Mouse (Mus musculus) kidney, adult 9 months (tissue): Measurements from ENCODE around the gene B3galt6.
A peak's percentile ranks its signal among the peaks of the same experiment; 100 is the strongest.

ENCODE experiments used
- DNase-seq: peaks from one replicate; pipeline ENCODE4 v3.0.0; 2022

Gene B3galt6

DNA sequence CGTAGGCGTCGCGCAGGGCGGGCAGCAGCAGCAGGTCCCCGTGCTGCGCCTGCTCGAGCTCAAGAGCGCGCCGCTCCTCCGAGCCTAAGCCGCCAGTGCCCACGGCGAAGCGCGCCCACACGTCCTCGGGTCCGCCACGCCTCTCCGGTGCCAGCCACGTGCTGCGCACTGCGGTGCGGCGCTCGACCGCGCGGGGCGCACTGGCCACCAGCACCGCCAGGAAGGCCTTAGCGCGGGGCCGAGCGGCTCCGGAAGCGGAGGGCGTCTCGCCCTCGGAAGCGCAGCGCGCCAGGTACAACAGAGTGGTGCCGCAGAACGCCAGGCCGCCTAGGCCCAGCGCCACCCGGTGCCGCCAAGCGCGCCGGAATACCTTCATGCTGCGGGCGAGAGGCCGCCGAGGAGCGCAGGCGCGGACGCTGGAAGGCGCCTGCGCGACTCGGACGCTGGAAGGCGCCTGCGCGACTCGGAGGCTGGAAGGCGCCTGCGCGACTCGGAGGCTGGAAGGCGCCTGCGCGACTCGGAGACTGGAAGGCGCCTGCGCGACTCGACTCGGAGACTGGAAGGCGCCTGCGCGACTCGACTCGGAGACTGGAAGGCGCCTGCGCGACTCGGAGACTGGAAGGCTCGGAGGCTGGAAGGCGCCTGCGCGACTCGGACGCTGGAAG lies at the start of gene B3galt6, which contains the start of gene Sdf4:
B3galt6 (minus strand) TSS at position 409 of the 665 bp plus-strand sequence.
Sdf4 (plus strand) TSS at position 632 of the 665 bp plus-strand sequence.
- peak; percentile 87 for DNase-seq

GRCm38 (mm10) chr4:156034901-156035300 lies 42.5 kb upstream of the B3galt6 start:
- no peak for DNase-seq

DNA sequence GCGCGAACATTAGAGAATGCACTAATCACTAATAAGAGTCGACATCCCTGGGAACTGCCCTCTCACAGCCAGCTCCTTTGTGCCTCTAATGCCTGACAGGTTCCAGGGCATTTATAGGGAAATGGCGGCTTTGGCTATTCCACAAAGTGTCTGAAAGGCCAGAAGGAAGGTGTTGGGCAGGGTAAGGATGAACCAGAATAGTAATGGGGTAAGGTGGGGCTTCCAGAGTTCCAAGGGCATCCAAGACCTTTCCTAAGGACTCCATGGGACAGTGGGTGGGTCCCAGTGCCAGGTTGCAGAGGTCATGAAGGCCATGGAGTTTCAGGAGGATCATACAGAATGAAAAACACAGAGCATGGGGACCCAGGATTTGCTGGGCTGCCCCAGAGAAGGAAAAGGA lies 41.9 kb upstream of the B3galt6 start:
- no peak for DNase-seq

GRCm38 (mm10) chr4:156033476-156034119 lies 41.1 kb upstream of the B3galt6 start:
- peak; percentile 64 for DNase-seq

DNA sequence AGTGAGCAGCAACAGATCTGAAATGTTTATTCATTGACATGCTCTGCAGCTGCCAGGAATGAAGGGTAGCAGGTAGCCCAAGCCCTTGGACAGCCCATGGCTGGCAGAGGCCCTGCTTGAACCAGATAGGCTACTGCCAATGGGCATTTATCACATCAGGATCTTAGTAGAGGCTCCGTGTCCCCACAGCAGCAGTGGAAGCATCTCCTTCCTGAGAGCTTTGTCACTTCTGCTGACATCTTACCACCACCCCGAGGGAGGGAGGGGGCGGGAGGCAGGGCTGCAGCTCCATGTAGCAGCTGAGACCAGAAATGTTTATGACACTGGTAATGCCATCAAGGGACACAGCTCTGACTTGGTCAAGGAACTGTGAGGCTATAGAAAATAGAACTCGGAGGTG lies 40.4 kb upstream of the B3galt6 start:
- peak; percentile 35 for DNase-seq

- peak; percentile 80 for DNase-seq
Observed at GRCm38 (mm10) chr4:156031593-156032391, 39.3 kb upstream of the B3galt6 start.

DNA sequence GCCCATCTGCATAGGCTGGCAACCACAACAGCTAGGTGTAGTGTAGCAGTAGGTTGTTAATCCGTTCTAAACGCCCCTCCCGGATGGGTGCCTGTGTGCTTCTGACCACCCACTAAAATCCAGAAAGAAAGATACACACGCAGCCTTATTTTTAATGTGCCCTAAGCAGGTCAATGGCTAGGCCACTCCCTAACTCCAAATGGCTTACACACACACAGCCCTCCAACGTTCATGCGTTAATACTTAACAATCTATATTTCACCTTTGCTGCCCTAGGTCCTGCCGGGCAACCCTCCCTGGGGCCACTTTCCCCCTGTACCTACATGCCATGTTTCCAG lies 38.8 kb upstream of the B3galt6 start:
- no peak for DNase-seq

DNA sequence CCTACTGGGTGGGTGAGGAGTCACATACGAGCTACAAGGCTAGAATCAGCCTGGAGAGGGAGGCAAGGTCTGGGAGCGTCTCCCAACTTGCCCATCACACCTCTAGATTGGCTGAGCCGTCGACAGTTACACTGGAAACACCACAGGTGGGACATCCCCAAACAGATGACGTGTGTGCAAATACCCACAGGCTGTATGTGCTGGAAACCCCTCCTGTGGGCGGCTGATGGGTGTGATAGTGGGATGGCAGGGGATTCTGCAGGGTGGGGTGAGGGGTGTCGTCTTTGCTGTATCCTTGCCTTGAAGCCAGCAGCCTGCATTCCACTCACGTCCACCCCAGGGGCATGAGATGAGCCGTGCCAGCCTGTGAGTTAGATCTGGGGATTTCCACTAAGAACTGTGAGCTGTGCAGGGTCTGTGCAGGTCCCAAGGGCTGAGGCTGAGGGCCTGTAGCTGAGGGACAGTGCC lies 38.2 kb upstream of the B3galt6 start:
- DNase-seq = no peak

- no peak for DNase-seq
Observed at GRCm38 (mm10) chr4:156028580-156028979, 36.1 kb upstream of the B3galt6 start.

GRCm38 (mm10) chr4:156026013-156026412 lies 33.6 kb upstream of the B3galt6 start, which contains the start of gene Tnfrsf18:
TSS of gene Tnfrsf18 (plus strand) at chr4:156026164.
- peak; percentile 35 for DNase-seq

DNA sequence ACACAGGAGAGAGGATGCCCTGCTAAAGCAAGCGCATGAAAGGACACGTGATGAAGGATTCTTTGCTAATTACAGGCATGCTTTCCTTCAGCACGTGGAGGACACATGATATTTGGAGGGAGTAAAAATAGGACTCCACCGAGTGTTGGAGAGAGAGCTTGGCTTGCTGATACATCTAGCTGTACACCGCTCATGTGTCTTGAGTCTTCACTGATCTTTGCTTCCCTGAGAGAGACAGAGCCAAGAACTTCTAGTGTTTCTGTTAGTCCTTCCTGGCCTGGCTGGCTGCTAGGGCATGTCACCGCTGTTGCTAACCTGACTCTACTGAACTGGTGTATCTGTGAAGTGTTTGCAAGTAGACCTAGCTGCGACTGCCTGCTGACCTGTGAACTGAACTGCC lies 31.7 kb upstream of the B3galt6 start:
- no peak for DNase-seq

DNA sequence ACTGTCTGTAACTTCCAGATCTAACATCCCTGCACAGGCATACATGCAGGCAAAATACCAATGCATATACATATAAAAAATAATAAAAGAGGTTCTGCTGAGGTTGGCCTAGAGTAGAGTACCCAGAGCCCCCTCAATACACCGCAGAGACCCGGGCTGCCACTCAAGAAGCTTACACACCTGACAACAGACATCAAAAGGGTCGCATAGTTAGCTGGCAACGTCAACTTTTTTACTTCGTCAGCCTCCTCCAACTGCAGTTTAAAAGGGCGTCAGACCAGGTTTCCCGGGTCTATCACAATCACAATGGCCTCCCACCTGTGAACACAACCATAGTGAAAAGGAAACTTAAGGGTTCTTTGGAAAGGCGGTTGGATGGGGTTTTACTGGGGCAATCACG lies 31.1 kb upstream of the B3galt6 start:
- DNase-seq = no peak

DNA sequence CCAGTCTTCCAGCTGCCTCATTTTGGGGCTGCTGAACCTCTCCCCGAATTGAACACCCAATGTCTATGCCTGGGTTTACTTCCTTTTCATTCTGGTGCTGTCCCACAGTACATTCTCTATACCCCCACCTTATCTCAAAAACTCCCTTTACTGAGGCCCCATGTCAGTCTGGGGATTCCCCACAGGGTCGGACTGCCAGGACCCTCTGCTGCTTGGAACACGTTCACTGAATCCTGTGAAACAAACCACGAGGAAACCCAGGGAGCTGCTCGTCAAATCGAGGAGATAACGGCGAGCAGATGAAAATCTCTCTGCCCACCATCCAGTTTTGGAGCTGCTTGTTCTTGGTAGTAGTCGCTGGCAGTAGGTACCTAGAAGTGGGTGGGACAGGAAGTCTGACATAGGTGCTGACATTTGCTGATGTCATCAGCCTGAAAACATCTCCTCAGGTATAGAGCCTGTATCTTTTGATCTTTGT lies 29.5 kb upstream of the B3galt6 start:
- DNase-seq = no peak

DNA sequence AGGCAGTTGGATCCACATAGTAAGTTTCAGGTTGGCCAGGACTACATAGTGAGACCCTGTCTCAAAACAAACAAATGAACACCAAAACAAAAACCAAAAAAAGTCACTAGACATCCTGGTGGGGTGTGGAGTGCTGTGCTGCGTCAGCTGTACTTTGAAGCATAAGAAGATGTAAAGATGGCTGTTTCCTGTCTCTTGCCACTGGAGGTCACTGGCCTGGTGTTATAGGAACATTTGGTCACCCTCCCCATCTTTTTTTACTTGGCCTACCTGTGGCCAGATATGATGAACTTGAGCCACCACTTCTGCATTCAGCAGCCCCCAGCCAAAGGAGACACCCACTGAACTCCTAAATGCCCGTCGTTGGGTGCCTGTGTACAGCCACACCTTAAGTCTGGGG lies 28.9 kb upstream of the B3galt6 start:
- no peak for DNase-seq

- DNase-seq = no peak
Observed at GRCm38 (mm10) chr4:156019771-156020170, 27.3 kb upstream of the B3galt6 start.

DNA sequence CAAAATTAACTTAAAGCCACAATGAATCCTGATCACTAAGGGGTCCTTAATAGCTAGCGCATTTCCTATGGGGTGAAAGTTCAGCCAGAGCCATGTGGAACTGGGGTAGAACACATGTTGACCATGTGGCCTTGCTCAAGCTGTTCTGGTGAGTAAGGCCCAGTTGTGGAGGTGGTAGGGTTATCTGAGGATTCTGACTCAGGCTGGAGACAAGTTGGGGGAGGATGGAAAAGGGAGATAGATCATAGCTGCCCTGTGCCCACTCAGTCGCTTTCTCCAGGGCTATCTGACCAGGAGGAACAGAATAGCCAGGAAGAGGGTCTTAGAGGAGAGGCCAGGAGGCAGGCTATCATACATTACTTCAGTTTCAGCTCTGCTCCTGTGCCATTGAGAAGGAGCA lies 22.0 kb upstream of the B3galt6 start:
- DNase-seq = no peak

DNA sequence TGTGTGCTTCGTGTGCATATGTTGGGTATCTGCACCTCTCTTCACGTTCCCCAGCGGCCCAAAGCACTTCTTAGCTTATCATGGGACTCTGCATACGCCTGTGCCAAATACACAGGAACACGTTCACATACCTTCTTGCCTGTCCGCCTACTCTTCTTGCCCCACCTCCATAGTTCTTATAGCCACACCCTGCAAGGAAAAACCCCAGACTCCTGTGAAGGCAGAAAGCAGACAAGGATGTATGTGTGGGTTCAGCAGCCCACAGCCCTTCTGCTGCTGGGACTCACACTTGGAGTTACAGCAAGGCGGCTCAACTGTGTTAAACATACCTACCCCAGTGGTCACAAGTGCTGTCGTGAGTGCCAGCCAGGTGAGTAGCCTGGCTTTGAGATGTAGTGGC lies 21.2 kb upstream of the B3galt6 start, which contains the start of gene Tnfrsf4:
Tnfrsf4 (plus strand) TSS at position 207 of the 400 bp plus-strand sequence.
- DNase-seq = no peak

GRCm38 (mm10) chr4:156008369-156008768 lies 15.9 kb upstream of the B3galt6 start:
- DNase-seq = no peak

- no peak for DNase-seq
Observed at GRCm38 (mm10) chr4:156004109-156004508, 11.7 kb upstream of the B3galt6 start.

DNA sequence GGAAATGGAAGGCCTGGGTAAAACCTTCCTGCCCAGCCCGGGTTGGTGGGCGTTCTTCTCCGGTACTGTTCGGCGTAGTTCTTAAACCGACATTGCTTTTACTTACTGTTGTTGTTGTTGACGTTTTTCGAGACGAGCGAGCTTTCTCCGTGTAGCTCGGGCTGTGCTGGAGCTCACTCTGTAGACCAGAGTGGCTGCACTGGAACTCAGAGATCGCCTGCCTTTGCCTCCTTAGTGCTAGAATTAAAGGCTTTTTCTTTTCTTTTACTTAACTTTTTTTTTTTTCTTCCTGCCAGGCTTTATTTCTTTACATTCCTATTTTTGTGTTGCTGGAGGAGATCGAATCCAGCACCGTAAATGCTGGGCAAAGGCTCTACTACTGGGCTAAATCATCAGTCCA lies 1.2 kb upstream of the B3galt6 start:
- no peak for DNase-seq

GRCm38 (mm10) chr4:155992906-155993547 lies 578 bp upstream of the B3galt6 start:
- peak; percentile 98 for DNase-seq

DNA sequence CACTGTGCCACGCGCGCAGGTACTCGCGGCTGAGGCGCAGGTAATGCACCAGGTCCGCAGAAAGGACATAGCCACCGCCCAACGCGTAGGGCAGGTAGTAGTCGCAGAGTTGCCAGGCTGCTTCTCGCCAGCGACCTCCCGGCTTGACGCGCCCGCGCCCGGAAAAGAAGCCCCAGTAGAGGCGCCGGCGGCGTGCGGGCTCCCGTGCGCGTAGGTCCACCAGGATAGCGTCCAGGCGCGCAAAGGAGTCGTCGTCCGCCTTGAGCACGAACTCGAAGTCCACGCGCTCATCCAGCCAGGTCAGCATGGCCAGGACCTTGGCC lies 580 bp downstream of the B3galt6 start:
- peak; percentile 49 for DNase-seq
